Mouse (Mus musculus) heart, postnatal 0 days (tissue): ENCODE measurements around the gene Zscan12.

Source experiments
- CTCF ChIP-seq: IDR thresholded peaks from 2 replicates; pipeline ENCODE4 v1.5.1; 2016; ENCODE audit warnings: antibody characterized with exemption, control low read depth, low read depth
- EP300 ChIP-seq: IDR thresholded peaks from 2 replicates; pipeline ENCODE4 v1.6.1; 2016; ENCODE audit warnings: antibody characterized with exemption, low read depth

DNA sequence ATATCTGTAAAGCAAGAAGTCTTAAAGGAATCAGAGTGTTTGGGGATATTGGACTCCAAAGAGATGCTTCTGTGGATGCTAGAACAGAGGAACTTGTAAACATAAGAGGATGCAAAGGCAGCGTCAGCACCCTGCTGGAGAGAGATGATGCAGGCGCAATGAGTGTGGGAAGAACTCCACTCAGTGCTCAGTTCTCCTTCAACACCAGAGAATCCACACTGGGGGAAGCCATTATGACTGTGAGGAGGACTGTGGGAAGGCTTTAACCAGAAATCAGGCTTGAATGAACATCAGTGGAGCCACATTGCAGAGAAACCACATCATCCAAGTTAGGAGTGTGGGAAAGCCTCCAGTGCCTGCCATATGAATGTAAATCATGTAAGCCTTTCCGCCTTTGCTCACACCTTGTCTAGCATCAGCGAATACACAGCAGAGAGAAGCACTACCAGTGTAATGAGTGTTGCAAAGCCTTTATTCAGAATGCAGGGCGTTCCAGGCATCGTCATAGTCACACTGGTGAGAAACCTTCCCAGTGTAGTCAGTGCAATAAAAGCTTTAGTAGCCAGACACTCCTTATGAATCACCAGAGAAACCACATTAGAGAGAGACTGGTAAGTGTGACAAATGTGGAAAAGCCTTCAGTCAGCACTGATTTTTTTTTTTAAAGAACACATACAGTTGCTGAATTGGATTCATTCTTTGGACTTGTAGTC is 54.8 kb downstream of the Zscan12 start:
- TF ChIP-seq CTCF (no peak), EP300 (no peak)
